Mouse (Mus musculus): ENCODE results near the gene Mia3.
"Not testable (repeated sequence)": the region's sequence is repeated elsewhere in the genome, so short reads cannot be mapped to it uniquely, and the experiment has no call there.

Gene Mia3

DNA sequence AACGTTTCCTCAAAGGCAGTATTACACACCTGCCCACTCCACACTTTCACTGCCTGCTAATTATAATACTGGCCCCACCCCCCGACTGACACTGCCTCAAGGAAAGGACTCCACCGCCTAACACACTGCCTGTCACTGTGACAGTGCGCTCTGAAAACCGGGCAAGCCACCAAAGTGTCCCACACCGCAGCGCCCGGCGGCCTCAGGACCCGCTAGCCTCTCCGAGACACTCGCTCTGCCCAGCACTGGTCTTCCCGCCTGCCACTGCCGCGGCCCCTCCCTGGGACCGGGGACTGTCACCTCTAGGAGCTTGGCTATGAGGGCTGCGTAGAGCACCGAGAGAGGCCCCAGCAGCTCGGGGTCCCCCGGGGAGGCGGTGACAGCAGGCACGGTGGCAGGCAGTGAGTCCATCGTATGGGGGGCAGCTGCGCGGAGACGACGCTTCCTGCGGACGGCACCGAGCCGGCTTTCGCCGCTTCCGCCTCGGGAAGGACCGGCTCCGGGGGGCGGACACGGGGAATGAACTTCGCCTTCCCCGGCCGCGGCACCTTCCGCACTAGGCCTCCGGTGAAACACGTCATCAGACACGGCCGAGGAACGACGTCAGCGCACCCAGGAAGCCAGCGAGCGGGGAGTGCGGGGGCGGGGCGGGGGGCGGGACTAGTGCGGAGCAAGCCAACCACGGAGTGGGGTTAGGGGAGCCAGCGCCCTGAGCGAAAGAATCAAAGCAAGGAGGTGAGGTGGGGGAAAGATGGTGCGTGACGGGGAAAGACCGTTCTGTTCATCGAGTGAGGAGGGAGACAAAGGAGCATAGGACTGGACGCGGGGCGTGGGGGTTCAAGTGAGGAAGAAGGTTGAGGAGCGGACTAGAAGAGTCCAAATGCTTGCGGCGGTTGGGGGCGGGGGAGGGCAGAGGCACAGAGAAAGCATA is 24.2 kb downstream of the Mia3 start:
- peak; percentile 82 for DNase-seq (ENCODE audit: low read depth, low spot score)

DNA sequence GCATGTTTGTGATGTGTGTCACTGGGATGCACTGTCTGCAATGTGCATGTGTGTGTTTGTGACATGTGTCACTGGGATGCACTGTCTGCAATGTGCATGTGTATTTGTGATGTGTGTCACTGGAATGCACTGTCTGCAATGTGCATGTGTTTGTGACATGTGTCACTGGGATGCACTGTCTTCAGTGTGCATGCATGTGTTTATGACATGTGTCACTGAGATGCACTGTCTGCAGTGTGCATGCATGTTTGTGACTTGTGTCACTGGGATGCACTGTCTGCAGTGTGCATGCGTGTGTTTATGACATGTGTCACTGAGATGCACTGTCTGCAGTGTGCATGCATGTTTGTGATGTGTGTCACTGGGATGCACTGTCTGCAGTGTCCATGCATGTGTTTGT is 26.5 kb downstream of the Mia3 start:
- not testable (repeated sequence) for DNase-seq (ENCODE audit: low read depth, low spot score)

- DNase-seq (ENCODE audit: low read depth, low spot score), result no peak
These were observed 42.2 kb downstream of the Mia3 start for GRCm38 (mm10) chr1:183327171-183327570.

- DNase-seq (ENCODE audit: low read depth, low spot score), result no peak
These were observed 44.9 kb downstream of the Mia3 start for GRCm38 (mm10) chr1:183324433-183324832.

DNA sequence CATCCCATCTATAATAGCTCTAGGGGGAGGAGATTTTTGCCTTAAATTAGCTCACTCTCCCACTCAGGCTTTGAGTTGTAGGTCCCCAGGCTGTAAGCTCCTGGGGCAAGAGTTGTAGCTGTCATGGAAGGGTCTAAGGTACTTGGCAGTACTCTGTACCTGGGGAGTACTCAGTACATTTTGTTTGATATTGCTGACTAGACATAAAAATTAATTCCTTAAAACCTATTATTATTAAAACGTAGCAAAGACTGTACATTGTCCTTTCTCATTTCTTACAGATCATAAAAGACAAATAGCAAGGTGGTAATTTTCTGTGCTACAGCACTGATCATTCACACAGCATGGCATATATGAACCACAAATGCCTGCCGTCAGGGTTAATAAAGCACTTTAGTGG is 45.4 kb downstream of the Mia3 start:
- no peak for DNase-seq (ENCODE audit: low read depth, low spot score)

- DNase-seq (ENCODE audit: low read depth, low spot score), result not testable (repeated sequence)
These were observed 46.9 kb downstream of the Mia3 start for GRCm38 (mm10) chr1:183322496-183322895.

DNA sequence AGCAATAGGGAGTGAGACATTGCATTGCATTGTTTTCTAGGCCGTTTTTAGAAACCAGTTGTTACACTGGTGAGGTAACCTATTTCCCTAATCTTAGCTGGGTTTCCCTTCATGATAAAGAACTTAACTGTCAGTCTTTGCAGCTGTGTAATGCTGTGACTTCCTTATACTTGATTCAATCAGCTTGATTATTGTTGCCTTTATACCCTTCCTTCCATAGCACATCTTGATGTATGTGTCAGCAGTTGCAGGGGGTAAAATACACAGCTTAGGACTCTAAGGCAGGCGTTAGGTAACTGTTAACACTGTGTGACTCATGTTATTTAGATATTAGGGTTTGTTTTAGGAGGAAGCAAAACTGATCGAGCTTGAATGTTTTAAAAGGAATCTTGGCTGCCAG is 48.6 kb downstream of the Mia3 start:
- DNase-seq (ENCODE audit: low read depth, low spot score), result no peak

DNA sequence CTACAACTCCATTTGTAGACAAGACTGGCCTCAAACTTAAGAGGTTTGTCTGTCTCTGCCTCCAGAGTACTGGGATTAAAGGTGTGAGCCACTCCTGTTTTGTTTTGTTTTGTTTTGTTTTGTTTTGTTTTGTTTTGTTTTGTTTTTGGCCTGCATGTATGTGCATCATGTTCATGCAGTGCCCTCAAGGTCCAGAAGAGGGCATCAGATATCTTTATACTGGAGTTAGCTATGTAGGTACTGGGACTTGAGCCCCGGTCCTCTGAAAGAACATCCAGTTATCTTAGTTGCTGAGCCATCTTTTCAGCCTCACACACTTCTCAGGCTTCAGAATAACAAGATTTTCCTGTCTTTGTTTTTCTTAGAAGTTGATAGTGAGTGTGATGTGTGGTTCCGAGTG is 53.6 kb downstream of the Mia3 start:
- DNase-seq (ENCODE audit: low read depth, low spot score), result no peak

DNA sequence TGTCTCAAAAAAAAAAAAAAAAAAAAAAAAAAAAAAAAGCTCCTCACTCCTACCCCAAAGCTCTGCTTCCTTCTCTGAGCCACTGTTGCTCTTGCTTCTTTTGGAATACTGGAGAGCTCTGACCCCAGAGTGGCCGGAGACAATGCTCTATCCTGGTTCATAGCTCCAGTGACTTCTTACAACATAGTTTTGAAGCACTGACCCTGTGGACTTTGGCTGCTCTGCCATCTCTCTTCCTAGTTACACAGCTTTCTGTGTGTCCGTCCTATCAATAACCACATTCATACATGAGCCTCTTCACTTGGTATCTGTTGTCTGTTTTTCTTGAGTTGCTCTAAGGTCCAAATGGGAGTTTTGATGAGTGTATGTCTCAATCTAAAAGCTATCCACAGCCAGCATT is 57.3 kb downstream of the Mia3 start:
- no peak for DNase-seq (ENCODE audit: low read depth, low spot score)

- DNase-seq (ENCODE audit: low read depth, low spot score), result not testable (repeated sequence)
These were observed 59.8 kb downstream of the Mia3 start for GRCm38 (mm10) chr1:183309601-183310000.

DNA sequence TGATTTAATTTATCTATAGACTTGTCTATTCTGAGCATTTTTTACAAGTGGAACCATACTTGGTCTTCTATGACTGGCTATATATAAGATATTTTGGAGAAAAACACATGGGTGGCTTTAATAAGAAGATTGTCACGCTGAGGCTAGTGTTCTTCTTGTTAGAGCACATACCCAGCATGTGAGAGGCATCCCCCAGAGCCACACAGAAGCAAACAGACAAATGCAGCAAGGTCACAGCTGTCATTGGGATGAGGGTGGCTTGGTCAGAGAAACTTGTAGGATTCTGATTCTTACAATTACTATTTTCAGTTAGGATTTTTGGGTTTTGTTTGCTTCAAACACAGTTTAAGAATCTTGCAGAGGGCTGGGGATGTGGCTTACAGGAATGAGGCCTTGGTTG is 60.9 kb downstream of the Mia3 start:
- no peak for DNase-seq (ENCODE audit: low read depth, low spot score)

DNA sequence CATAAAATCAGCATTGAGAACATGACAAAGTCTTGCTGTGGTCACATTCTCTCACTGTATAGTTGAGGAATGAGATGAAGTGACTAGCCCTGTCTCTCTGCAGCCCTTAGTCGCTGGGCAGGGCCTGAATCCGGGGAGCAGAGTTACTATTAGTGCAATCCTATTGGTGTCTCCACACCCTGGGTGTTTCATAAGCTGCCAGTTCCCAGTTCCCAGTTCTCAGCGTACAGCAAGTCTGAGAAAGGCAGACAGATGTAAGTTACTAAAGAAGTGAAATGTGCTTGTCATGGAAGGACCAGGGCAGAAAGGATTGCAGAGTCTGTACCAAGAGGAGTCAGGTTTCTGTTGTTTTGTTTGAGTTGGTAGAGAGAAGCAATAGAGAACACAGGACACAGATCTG is 61.8 kb downstream of the Mia3 start:
- DNase-seq (ENCODE audit: low read depth, low spot score), result no peak

GRCm38 (mm10) chr1:183299161-183299560 is 70.2 kb downstream of the Mia3 start:
- DNase-seq (ENCODE audit: low read depth, low spot score), result peak; percentile 79

GRCm38 (mm10) chr1:183297886-183298489 is 71.4 kb downstream of the Mia3 start:
- DNase-seq (ENCODE audit: low read depth, low spot score), result no peak

GRCm38 (mm10) chr1:183297473-183297885 is 71.9 kb downstream of the Mia3 start:
- DNase-seq (ENCODE audit: low read depth, low spot score), result no peak

DNA sequence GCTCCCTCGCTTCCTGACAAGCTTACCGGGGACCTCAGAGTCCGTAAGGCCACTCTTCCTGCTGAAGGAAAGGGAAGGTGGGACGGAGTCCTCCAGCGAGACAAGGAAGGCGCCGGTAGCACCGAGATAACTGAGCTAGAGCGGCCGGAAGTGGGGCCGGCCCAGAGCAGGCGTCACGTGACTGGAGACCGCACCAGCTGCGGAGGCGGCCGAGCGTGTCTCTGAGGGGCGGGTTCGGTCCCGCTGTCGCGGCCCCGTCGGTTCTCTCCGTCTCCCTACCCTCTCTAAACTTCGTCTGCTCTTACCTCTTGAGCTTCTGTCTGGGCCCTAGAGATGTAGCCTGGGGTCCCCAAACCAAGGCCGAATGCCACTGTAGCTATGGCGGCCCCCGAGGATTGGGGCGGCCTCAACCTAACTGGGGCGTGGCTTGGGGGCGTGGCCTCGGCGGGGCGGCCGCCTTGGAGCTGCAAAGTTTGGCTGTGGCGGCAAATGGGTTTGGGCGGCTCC is 72.4 kb downstream of the Mia3 start, which contains the start of gene Brox:
Brox (minus strand) TSS at position 393 of the 507 bp plus-strand sequence.
- DNase-seq (ENCODE audit: low read depth, low spot score), result peak; percentile 86

GRCm38 (mm10) chr1:183296465-183296864 is 72.9 kb downstream of the Mia3 start, which contains the start of gene Aida:
TSS of gene Aida (plus strand) at chr1:183296590.
- no peak for DNase-seq (ENCODE audit: low read depth, low spot score)

- DNase-seq (ENCODE audit: low read depth, low spot score), result no peak
These were observed 79.8 kb downstream of the Mia3 start for GRCm38 (mm10) chr1:183289576-183289975.

- DNase-seq (ENCODE audit: low read depth, low spot score), result no peak
These were observed 81.0 kb downstream of the Mia3 start for GRCm38 (mm10) chr1:183288351-183288750.
